Mouse (Mus musculus): Measurements from ENCODE around the gene Iqgap2. TPM values are rescaled to one million over a fixed set of nuclear protein-coding genes. Genes with fewer than 3 reads are reported as not detected.

Iqgap2 gene
- polyA plus RNA-seq (2014; fragmentation: Nextera tagmentation; extraction: Ambion mirVana), result 18.5 and 19.9 TPM in 2 replicates

- Histone ChIP-seq H3K4me3 (ENCODE audit: low read depth, low read length) (peak within 1 kb of the TSS; percentile 87), H3K4me1 (ENCODE audit: control insufficient read depth, insufficient read depth, low read length) (peaks cover 12% of the 10 kb centered on the region), H3K36me3 (ENCODE audit: control insufficient read depth, insufficient read depth, low read length) (no peaks in the 10 kb centered on the region), H3K27me3 (ENCODE audit: control insufficient read depth, insufficient read depth, low read length) (no peaks in the 10 kb centered on the region), H3K9ac (ENCODE audit: low read length) (peak within 1 kb of the TSS; percentile 94), H3K9me3 (ENCODE audit: control insufficient read depth, low read length) (no peaks in the 10 kb centered on the region), H3K4me2 (peak within 1 kb of the TSS; percentile 99), H3K27ac (ENCODE audit: low read depth, low read length) (peak within 1 kb of the TSS; percentile 71)
- peak; percentile 80 for ATAC-seq (ENCODE audit: low FRiP score)
- under 1% methylated on average over 42 of the region's 48 CpGs for WGBS
- peak; percentile 96 for DNase-seq (ENCODE audit: low spot score, missing footprints)
Observed at GRCm38 (mm10) chr13:95891491-95891925, at the start of gene Iqgap2. Iqgap2 (minus strand) TSS chr13:95891922.

- no peak overlapping the region for H3K9ac ChIP-seq (ENCODE audit: low read length)
- peak; percentile 57 for DNase-seq (ENCODE audit: low spot score, missing footprints)
- 71% methylated on average over 5 of the region's 5 CpGs for WGBS
- ATAC-seq (ENCODE audit: low FRiP score), result no peak
- no peaks in the 10 kb centered on the region for H3K36me3 ChIP-seq (ENCODE audit: control insufficient read depth, insufficient read depth, low read length)
- no peaks in the 10 kb centered on the region for H3K9me3 ChIP-seq (ENCODE audit: control insufficient read depth, low read length)
- H3K4me3 ChIP-seq (ENCODE audit: low read depth, low read length), result no peak overlapping the region
- no peak overlapping the region for H3K4me2 ChIP-seq
- no peak overlapping the region for H3K27ac ChIP-seq (ENCODE audit: low read depth, low read length)
- H3K27me3 ChIP-seq (ENCODE audit: control insufficient read depth, insufficient read depth, low read length), result no peaks in the 10 kb centered on the region
- no peaks in the 10 kb centered on the region; the same call in 1 of the 2 replicates for H3K4me1 ChIP-seq (ENCODE audit: control insufficient read depth, insufficient read depth, low read length)
Observed at GRCm38 (mm10) chr13:95940811-95941210, 49.1 kb upstream of the Iqgap2 start.

- Histone ChIP-seq H3K9me3 (ENCODE audit: control insufficient read depth, low read length) (no peaks in the 10 kb centered on the region), H3K4me2 (no peak overlapping the region), H3K4me1 (ENCODE audit: control insufficient read depth, insufficient read depth, low read length) (no peaks in the 10 kb centered on the region), H3K27me3 (ENCODE audit: control insufficient read depth, insufficient read depth, low read length) (no peaks in the 10 kb centered on the region), H3K36me3 (ENCODE audit: control insufficient read depth, insufficient read depth, low read length) (no peaks in the 10 kb centered on the region), H3K4me3 (ENCODE audit: low read depth, low read length) (no peak overlapping the region), H3K27ac (ENCODE audit: low read depth, low read length) (no peak overlapping the region), H3K9ac (ENCODE audit: low read length) (no peak overlapping the region)
- no peak for ATAC-seq (ENCODE audit: low FRiP score)
- DNase-seq (ENCODE audit: low spot score, missing footprints), result peak; percentile 23
- 77% methylated on average over 2 of the region's 2 CpGs for WGBS
Observed at GRCm38 (mm10) chr13:95924201-95924621, 32.5 kb upstream of the Iqgap2 start.

- H3K4me3 ChIP-seq (ENCODE audit: low read depth, low read length), result no peak overlapping the region
- no peak for ATAC-seq (ENCODE audit: low FRiP score)
- WGBS, result 87% methylated on average over 4 of the region's 4 CpGs
Observed at GRCm38 (mm10) chr13:95922626-95923025, 30.9 kb upstream of the Iqgap2 start.

GRCm38 (mm10) chr13:95918624-95919284 lies 27.0 kb upstream of the Iqgap2 start:
- Histone ChIP-seq H3K9me3 (ENCODE audit: control insufficient read depth, low read length) (no peaks in the 10 kb centered on the region; the same call in 1 of the 2 replicates), H3K27me3 (ENCODE audit: control insufficient read depth, insufficient read depth, low read length) (no peaks in the 10 kb centered on the region), H3K4me3 (ENCODE audit: low read depth, low read length) (no peak overlapping the region), H3K9ac (ENCODE audit: low read length) (no peak overlapping the region), H3K27ac (ENCODE audit: low read depth, low read length) (no peak overlapping the region), H3K4me2 (no peak overlapping the region), H3K4me1 (ENCODE audit: control insufficient read depth, insufficient read depth, low read length) (no peaks in the 10 kb centered on the region), H3K36me3 (ENCODE audit: control insufficient read depth, insufficient read depth, low read length) (no peaks in the 10 kb centered on the region)
- 93% methylated on average over 9 of the region's 9 CpGs for WGBS
- DNase-seq (ENCODE audit: low spot score, missing footprints), result peak; percentile 31
- ATAC-seq (ENCODE audit: low FRiP score), result no peak

More at GRCm38 (mm10) chr13:95922626-95923025, 30.9 kb upstream of the Iqgap2 start:
- no peak overlapping the region for H3K9ac ChIP-seq (ENCODE audit: low read length)
- no peak overlapping the region for H3K27ac ChIP-seq (ENCODE audit: low read depth, low read length)
- H3K4me1 ChIP-seq (ENCODE audit: control insufficient read depth, insufficient read depth, low read length), result no peaks in the 10 kb centered on the region
- H3K9me3 ChIP-seq (ENCODE audit: control insufficient read depth, low read length), result no peaks in the 10 kb centered on the region
- no peak for DNase-seq (ENCODE audit: low spot score, missing footprints)
- no peaks in the 10 kb centered on the region for H3K36me3 ChIP-seq (ENCODE audit: control insufficient read depth, insufficient read depth, low read length)
- H3K4me2 ChIP-seq, result no peak overlapping the region
- H3K27me3 ChIP-seq (ENCODE audit: control insufficient read depth, insufficient read depth, low read length), result no peaks in the 10 kb centered on the region

GRCm38 (mm10) chr13:95913046-95913406 lies 21.3 kb upstream of the Iqgap2 start:
- DNase-seq (ENCODE audit: low spot score, missing footprints) (no peak), ATAC-seq (ENCODE audit: low FRiP score) (no peak)
- Histone ChIP-seq H3K4me3 (ENCODE audit: low read depth, low read length) (no peak overlapping the region), H3K36me3 (ENCODE audit: control insufficient read depth, insufficient read depth, low read length) (no peaks in the 10 kb centered on the region), H3K4me2 (no peak overlapping the region), H3K4me1 (ENCODE audit: control insufficient read depth, insufficient read depth, low read length) (no peaks in the 10 kb centered on the region), H3K9me3 (ENCODE audit: control insufficient read depth, low read length) (no peaks in the 10 kb centered on the region; the same call in 1 of the 2 replicates), H3K27me3 (ENCODE audit: control insufficient read depth, insufficient read depth, low read length) (no peaks in the 10 kb centered on the region), H3K27ac (ENCODE audit: low read depth, low read length) (no peak overlapping the region), H3K9ac (ENCODE audit: low read length) (no peak overlapping the region)
- WGBS, result 81% methylated on average over 2 of the region's 2 CpGs

GRCm38 (mm10) chr13:95912157-95913045 lies 20.7 kb upstream of the Iqgap2 start:
- H3K36me3 ChIP-seq (ENCODE audit: control insufficient read depth, insufficient read depth, low read length), result no peaks in the 10 kb centered on the region
- DNase-seq (ENCODE audit: low spot score, missing footprints) (peak; percentile 10), ATAC-seq (ENCODE audit: low FRiP score) (no peak)
- WGBS, result 89% methylated on average over 11 of the region's 11 CpGs
- H3K9me3 ChIP-seq (ENCODE audit: control insufficient read depth, low read length), result no peaks in the 10 kb centered on the region; the same call in 1 of the 2 replicates
- no peak overlapping the region for H3K9ac ChIP-seq (ENCODE audit: low read length)
- H3K4me2 ChIP-seq, result no peak overlapping the region
- no peak overlapping the region for H3K4me3 ChIP-seq (ENCODE audit: low read depth, low read length)
- H3K4me1 ChIP-seq (ENCODE audit: control insufficient read depth, insufficient read depth, low read length), result no peaks in the 10 kb centered on the region
- H3K27ac ChIP-seq (ENCODE audit: low read depth, low read length), result no peak overlapping the region
- no peaks in the 10 kb centered on the region for H3K27me3 ChIP-seq (ENCODE audit: control insufficient read depth, insufficient read depth, low read length)

GRCm38 (mm10) chr13:95910270-95910669 lies 18.5 kb upstream of the Iqgap2 start:
- no peak for ATAC-seq (ENCODE audit: low FRiP score)
- Histone ChIP-seq H3K9me3 (ENCODE audit: control insufficient read depth, low read length) (no peaks in the 10 kb centered on the region), H3K27ac (ENCODE audit: low read depth, low read length) (no peak overlapping the region), H3K4me2 (no peak overlapping the region), H3K36me3 (ENCODE audit: control insufficient read depth, insufficient read depth, low read length) (no peaks in the 10 kb centered on the region), H3K27me3 (ENCODE audit: control insufficient read depth, insufficient read depth, low read length) (no peaks in the 10 kb centered on the region), H3K4me1 (ENCODE audit: control insufficient read depth, insufficient read depth, low read length) (no peaks in the 10 kb centered on the region), H3K9ac (ENCODE audit: low read length) (no peak overlapping the region), H3K4me3 (ENCODE audit: low read depth, low read length) (no peak overlapping the region)
- 80% methylated on average over 9 of the region's 9 CpGs for WGBS
- no peak for DNase-seq (ENCODE audit: low spot score, missing footprints)

GRCm38 (mm10) chr13:95909244-95909643 lies 17.5 kb upstream of the Iqgap2 start:
- H3K27ac ChIP-seq (ENCODE audit: low read depth, low read length), result no peak overlapping the region
- no peak overlapping the region for H3K4me3 ChIP-seq (ENCODE audit: low read depth, low read length)
- H3K4me1 ChIP-seq (ENCODE audit: control insufficient read depth, insufficient read depth, low read length), result no peaks in the 10 kb centered on the region
- H3K4me2 ChIP-seq, result no peak overlapping the region
- WGBS, result 81% methylated on average over 2 of the region's 2 CpGs
- no peaks in the 10 kb centered on the region for H3K9me3 ChIP-seq (ENCODE audit: control insufficient read depth, low read length)
- no peak overlapping the region for H3K9ac ChIP-seq (ENCODE audit: low read length)
- DNase-seq (ENCODE audit: low spot score, missing footprints) (peak; percentile 6), ATAC-seq (ENCODE audit: low FRiP score) (no peak)
- H3K36me3 ChIP-seq (ENCODE audit: control insufficient read depth, insufficient read depth, low read length), result no peaks in the 10 kb centered on the region
- no peaks in the 10 kb centered on the region for H3K27me3 ChIP-seq (ENCODE audit: control insufficient read depth, insufficient read depth, low read length)
